ENCODE assay signal across 9 mouse cellular contexts in the genomic region with DNA sequence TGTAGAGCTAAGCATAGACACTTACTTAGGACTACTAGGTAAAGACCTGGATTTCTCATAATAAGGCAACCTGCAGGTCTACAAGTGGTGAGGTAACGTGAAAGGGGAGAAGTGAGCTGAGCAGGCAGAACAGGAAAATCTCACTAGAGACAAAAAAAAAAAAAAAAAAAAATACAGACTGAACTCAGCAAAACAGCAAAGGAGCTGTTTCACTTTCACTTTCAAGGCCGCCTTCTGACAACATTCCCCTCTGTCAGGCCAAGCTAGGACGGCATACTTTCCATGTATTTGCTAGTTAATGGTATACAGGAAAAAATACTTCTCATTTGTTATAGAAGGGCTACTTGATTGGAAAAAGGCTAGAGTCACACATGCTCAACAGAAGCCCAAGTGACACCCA. TPM values are rescaled to one million over a fixed set of nuclear protein-coding genes. Genes with fewer than 3 reads are reported as not detected.
DNase-seq lines count a peak whose midpoint lies in the region; ATAC-seq and TF ChIP-seq lines count a peak whose summit lies in the region.
"Had no signal": no experiment of that assay in that cellular context is flagged by ENCODE, and none has a peak within 500 bp of the region (broad histone marks: within the 10 kb centered on the region; RNA-seq: fewer than 3 reads in every experiment).

No protein-coding gene starts in this region.

- no peak for TF ChIP-seq POLR2A in CH12.LX (IDR thresholded peaks at IDR 0.05; ENCODE audit: low read depth, low read length)

- H3K9me3 ChIP-seq in CH12.LX (replicated peaks; ENCODE audit: low read length) = no peaks in the 10 kb centered on the region

- dilution Hi-C loops in CH12.LX (cut with MboI; ENCODE audit: extremely low pct_ligation_motif_present, extremely low pct_unique_long_range_greater_than_20kb, low sequenced_read_pairs) = no loop called here

- DNase-seq in 3T3-L1 (ENCODE audit: low read depth, low spot score) (peak; percentile 67), CH12.LX (ENCODE audit: extremely low read depth) (peak; percentile 59)
- DNase-seq in lung, postnatal 36 days = peak; percentile 78
- DNase-seq in left cerebral cortex, adult 11 months (ENCODE audit: low spot score) = no peak
- DNase-seq in spleen, postnatal 4 days (ENCODE audit: low spot score in 2 of 2) = no peak
- no peak for DNase-seq in gastrocnemius, adult 8-10 months (ENCODE audit: low spot score in 2 of 2)

- H3K9ac ChIP-seq in CH12.LX (ENCODE audit: insufficient read depth, low read depth) = peak overlapping the region; percentile 64

- TF ChIP-seq CTCF in CH12.LX (conservative IDR thresholded peaks at IDR 0.05 in 1 of 2, IDR thresholded peaks at IDR 0.05 in 1 of 2; ENCODE audit: low read depth in 2 of 2, low read length in 2 of 2) = no peak

- peak overlapping the region; percentile 91 for H3K4me2 ChIP-seq in CH12.LX (ENCODE audit: insufficient read depth, low read depth, poor library complexity, severe bottlenecking)

- ATAC-seq in hematopoietic stem cell, adult 5-6 weeks (replicated peaks in 1 of 2; ENCODE audit: insufficient read depth in 1 of 2, low FRiP score in 2 of 2, low TSS enrichment in 1 of 2, low read depth in 1 of 2, poor library complexity in 2 of 2, severe bottlenecking in 2 of 2) = peak; percentile 62 to 67; a peak in 3 of 4 replicates
- ATAC-seq: forebrain, embryonic 14.5 days had no signal

- H3K36me3 ChIP-seq in CH12.LX (replicated peaks in 1 of 2; ENCODE audit: control insufficient read depth in 1 of 2, insufficient read depth in 1 of 2, low read length in 1 of 2) = peaks cover 0 to 6% of the 10 kb centered on the region in 2 experiments

- no peaks in the 10 kb centered on the region for H3K27me3 ChIP-seq in CH12.LX (replicated peaks)

- peak overlapping the region; percentile 53; the same call in 1 of the 2 replicates for H3K27ac ChIP-seq in CH12.LX (ENCODE audit: insufficient read depth, low read depth)
- H3K27ac ChIP-seq: macrophage had no signal

- TF ChIP-seq EP300 in CH12.LX (IDR thresholded peaks at IDR 0.05; ENCODE audit: low read length) = peak; percentile 66; the same call in 1 of the 2 replicates

- H3K79me2 ChIP-seq in CH12.LX (replicated peaks; ENCODE audit: control insufficient read depth, extremely low read depth, insufficient read depth, poor library complexity, severe bottlenecking) = no peaks in the 10 kb centered on the region

- TF ChIP-seq RAD21 in CH12.LX (IDR thresholded peaks at IDR 0.05; ENCODE audit: low read depth, low read length) = no peak

- H3K4me1 ChIP-seq in CH12.LX (ENCODE audit: control insufficient read depth in 1 of 2, insufficient read depth in 2 of 2) = peaks cover 17 to 53% of the 10 kb centered on the region in 2 experiments

- in situ Hi-C loops in CH12.LX (cut with MboI; ENCODE audit: low pct_ligation_motif_present, low pct_unique_long_range_greater_than_20kb, low sequenced_read_pairs) = no loop called here

- peak overlapping the region in 1 of 3 experiments; percentile 5 for H3K4me3 ChIP-seq in CH12.LX (replicated peaks in 1 of 3; ENCODE audit: low read depth in 2 of 3, low read length in 2 of 3, poor library complexity in 1 of 3)

TF ChIP-seq in CH12.LX, 34 proteins besides CTCF, POLR2A, EP300 and RAD21:
- TF ChIP-seq ETS1 (conservative IDR thresholded peaks at IDR 0.05; ENCODE audit: low read depth, low read length) (peak; percentile 83), GABPA (IDR thresholded peaks at IDR 0.05; ENCODE audit: insufficient replicate concordance, low read depth, low read length) (no peak), E2F4 (IDR thresholded peaks at IDR 0.05; ENCODE audit: insufficient replicate concordance, low read depth, low read length) (no peak), SMC3 (IDR thresholded peaks at IDR 0.05; ENCODE audit: low read depth, low read length) (no peak), ZNF384 (IDR thresholded peaks at IDR 0.05; ENCODE audit: low read depth, low read length) (peak; percentile 99), HCFC1 (IDR thresholded peaks at IDR 0.05; ENCODE audit: low read depth, low read length) (no peak), ZMIZ1 (IDR thresholded peaks at IDR 0.05; ENCODE audit: low read depth, low read length) (no peak), JUND (conservative IDR thresholded peaks at IDR 0.05; ENCODE audit: low read depth, low read length) (no peak), SIN3A (IDR thresholded peaks at IDR 0.05; ENCODE audit: low read length) (peak; percentile 59; the same call in 1 of the 2 replicates), MAZ (IDR thresholded peaks at IDR 0.05; ENCODE audit: low read depth, low read length) (no peak), MAFK (IDR thresholded peaks at IDR 0.05; ENCODE audit: insufficient replicate concordance, low read length) (peak; percentile 88), RCOR1 (conservative IDR thresholded peaks at IDR 0.05; ENCODE audit: low read depth, low read length) (no peak), ZC3H11A (IDR thresholded peaks at IDR 0.05; ENCODE audit: low read depth, low read length) (no peak), ZKSCAN1 (IDR thresholded peaks at IDR 0.05; ENCODE audit: borderline replicate concordance, low read depth, low read length) (no peak), CHD1 (IDR thresholded peaks at IDR 0.05; ENCODE audit: low read depth, low read length) (no peak), MEF2A (IDR thresholded peaks at IDR 0.05; ENCODE audit: borderline replicate concordance, low read depth, low read length) (no peak), BHLHE40 (IDR thresholded peaks at IDR 0.05; ENCODE audit: low read depth, low read length) (peak; percentile 35; the same call in 1 of the 2 replicates), NRF1 (IDR thresholded peaks at IDR 0.05; ENCODE audit: low read depth, low read length) (no peak), KAT2A (IDR thresholded peaks at IDR 0.05; ENCODE audit: insufficient replicate concordance, low read length) (no peak), CHD2 (IDR thresholded peaks at IDR 0.05; ENCODE audit: low read length) (no peak), NELFE (IDR thresholded peaks at IDR 0.05; ENCODE audit: low read depth, low read length) (no peak), TBP (conservative IDR thresholded peaks at IDR 0.05; ENCODE audit: low read depth, low read length) (no peak), USF1 (IDR thresholded peaks at IDR 0.05; ENCODE audit: low read depth, low read length) (no peak), IRF4 (IDR thresholded peaks at IDR 0.05; ENCODE audit: low read depth, low read length) (peak; percentile 78), ELF1 (IDR thresholded peaks at IDR 0.05; ENCODE audit: low read depth, low read length) (no peak), PAX5 (IDR thresholded peaks at IDR 0.05; ENCODE audit: low read length) (no peak), MYC (IDR thresholded peaks at IDR 0.05; ENCODE audit: low read depth, low read length) (0 out of 2 replicates have a peak, but pooled peaks have one; percentile 12), USF2 (conservative IDR thresholded peaks at IDR 0.05; ENCODE audit: low read depth, low read length) (no peak), POLR2AphosphoS2 (IDR thresholded peaks at IDR 0.05; ENCODE audit: low read depth, low read length) (no peak), MXI1 (IDR thresholded peaks at IDR 0.05; ENCODE audit: low read depth, low read length) (no peak; the same call in 1 of the 2 replicates), MAX (IDR thresholded peaks at IDR 0.05; ENCODE audit: low read length) (no peak), UBTF (IDR thresholded peaks at IDR 0.05; ENCODE audit: low read depth, low read length) (no peak), TCF12 (IDR thresholded peaks at IDR 0.05; ENCODE audit: low read depth, low read length) (peak; percentile 20; the same call in 1 of the 2 replicates), JUN (IDR thresholded peaks at IDR 0.05; ENCODE audit: insufficient read depth, low read depth, low read length) (no peak)
TF ChIP-seq in CH12.LX: peak in this region for 8.

RNA-seq across cellular contexts. Expression of a gene that starts 10.0 kb away (rescaled TPM):
- total RNA-seq in CH12.LX (2012; rRNA removed) (82.6 and 83.2 TPM in 2 replicates), CH12.LX (2014; rRNA removed) (70.0 and 74.9 TPM in 2 replicates)
- polyA plus RNA-seq in CH12.LX (2012; ENCODE audit: insufficient read length, low read depth) = 116 and 122 TPM in 2 replicates
- 104 and 117 TPM in 2 replicates for total RNA-seq in hematopoietic stem cell, adult 5-6 weeks (2017)
- 100 to 1,000 TPM; 110 to 144 (median 118) TPM for total RNA-seq in gastrocnemius, adult 8-10 months (2022)

Comparison
In these comparisons a context has a peak if more than half of its experiments do, and no peak if none do; other contexts are left out.
1. DNase-seq: peak in 3T3-L1 (single experiment), CH12.LX (single experiment) and lung, postnatal 36 days (single experiment); none in left cerebral cortex, adult 11 months (single experiment), spleen, postnatal 4 days (0 of 2) and gastrocnemius, adult 8-10 months (0 of 2).